Mouse (Mus musculus) myocyte (in vitro differentiated cells): ENCODE results near the gene Ascc1.

Experiments
- CEBPB ChIP-seq: IDR thresholded peaks from 2 replicates; pipeline ENCODE4 v1.6.1; 2011; ENCODE audit warnings: mild to moderate bottlenecking, moderate library complexity; ENCODE audit not compliant: poor library complexity, insufficient read depth, severe bottlenecking
- E2F4 ChIP-seq: IDR thresholded peaks from one replicate; pipeline ENCODE4 v1.6.1; 2011; ENCODE audit warnings: mild to moderate bottlenecking, control low read depth, moderate library complexity; ENCODE audit not compliant: insufficient read depth
- MAX ChIP-seq: IDR thresholded peaks from one replicate; pipeline ENCODE4 v1.6.1; 2011; ENCODE audit warnings: low read depth, mild to moderate bottlenecking, control low read depth
- MYOD1 ChIP-seq, 3 experiments: IDR thresholded peaks; one replicate each; pipeline ENCODE4 v1.6.1; 2011; ENCODE audit warnings: control low read depth in 2 of 3, low read depth in 2 of 3, mild to moderate bottlenecking in 2 of 3, moderate library complexity in 1 of 3; ENCODE audit not compliant: insufficient read length in 2 of 3, control insufficient read depth in 1 of 3
- POLR2A ChIP-seq: IDR thresholded peaks from one replicate; pipeline ENCODE4 v1.6.1; 2011; ENCODE audit warnings: low read depth, mild to moderate bottlenecking, control low read depth, moderate library complexity; ENCODE audit not compliant: insufficient read length
- SRF ChIP-seq: IDR thresholded peaks from one replicate; pipeline ENCODE4 v1.6.1; 2011; ENCODE audit warnings: low read depth; ENCODE audit not compliant: control insufficient read depth, insufficient read length
- TCF12 ChIP-seq: IDR thresholded peaks from one replicate; pipeline ENCODE4 v1.6.1; 2011; ENCODE audit warnings: mild to moderate bottlenecking, control low read depth; ENCODE audit not compliant: poor library complexity, insufficient read depth, severe bottlenecking
- TCF3 ChIP-seq: IDR thresholded peaks from one replicate; pipeline ENCODE4 v1.6.1; 2011; ENCODE audit warnings: low read depth, control low read depth; ENCODE audit not compliant: insufficient read length
- USF1 ChIP-seq: IDR thresholded peaks from one replicate; pipeline ENCODE4 v1.6.1; 2011; ENCODE audit warnings: low read depth, mild to moderate bottlenecking, control low read depth, moderate library complexity

- no peak for TF ChIP-seq USF1
- TF ChIP-seq SRF, result no peak
- TF ChIP-seq CEBPB, result no peak
- TF ChIP-seq POLR2A, result no peak
- no peak for TF ChIP-seq E2F4
- no peak for TF ChIP-seq TCF12
- TF ChIP-seq MAX, result no peak
- TF ChIP-seq MYOD1 (IDR thresholded peaks at IDR 0.05; ENCODE audit: control insufficient read depth in 1 of 3, insufficient read length in 2 of 3, low read depth in 2 of 3), result no peak
- TF ChIP-seq TCF3, result no peak
Measured at GRCm38 (mm10) chr10:60053073-60053472, 50.5 kb downstream of the Ascc1 start.
